8 mouse cellular contexts compared by ENCODE assay signal in the genomic region with DNA sequence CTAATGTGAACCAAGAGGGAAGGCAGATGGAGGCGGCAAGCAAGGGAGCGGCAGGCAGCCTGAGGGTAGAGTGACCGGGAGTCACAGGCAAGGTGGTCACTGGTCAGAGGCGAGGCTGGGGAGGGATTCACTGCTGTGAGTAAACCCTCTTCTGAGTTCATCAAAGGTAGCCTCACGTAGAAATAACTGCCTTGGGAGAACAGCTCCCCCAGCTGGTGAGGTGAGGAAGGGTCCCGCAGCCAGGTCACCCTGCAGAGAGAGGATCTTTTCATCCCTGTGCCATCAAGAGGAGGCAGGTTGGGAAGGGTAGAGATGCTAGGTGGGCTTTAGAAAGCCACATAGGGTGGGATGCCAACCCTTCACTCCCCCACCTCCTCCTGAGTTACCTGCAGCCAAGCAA. TPM values are rescaled to one million over a fixed set of nuclear protein-coding genes. Genes with fewer than 3 reads are reported as not detected.
A peak's percentile ranks its signal among the peaks of the same experiment; 100 is the strongest.
DNase-seq lines count a peak whose midpoint lies in the region; ATAC-seq lines count a peak whose summit lies in the region.

No protein-coding gene starts in this region.

- no peak for DNase-seq in frontal cortex, postnatal 14 days (ENCODE audit: low spot score in 2 of 2)
- DNase-seq in urinary bladder, adult 2 months (ENCODE audit: low spot score): peak; percentile 37
- no peak for DNase-seq in urinary bladder, postnatal 4 days (ENCODE audit: low spot score in 2 of 2)
- peak; percentile 27 for DNase-seq in gastrocnemius, postnatal 25 days
- DNase-seq in layer of hippocampus, adult 9-10 months (ENCODE audit: low spot score): peak; percentile 22
- peak; percentile 32 for DNase-seq in skeletal muscle tissue, adult 2 months (ENCODE audit: low read depth, low spot score)
- no peak for DNase-seq in midbrain, embryonic 14.5 days

- ATAC-seq in frontal cortex, adult (ENCODE audit: low TSS enrichment): peak; percentile 50; the same call in 1 of the 2 replicates
- no peak for ATAC-seq in midbrain, embryonic 14.5 days (ENCODE audit: low FRiP score, low TSS enrichment)

- H3K36me3 ChIP-seq in midbrain, embryonic 14.5 days (ENCODE audit: control insufficient read depth, insufficient read depth, low read length): no peaks in the 10 kb centered on the region

- H3K4me1 ChIP-seq in midbrain, embryonic 14.5 days (ENCODE audit: control insufficient read depth, insufficient read depth, low read length): no peaks in the 10 kb centered on the region; the same call in 1 of the 2 replicates

- no peak overlapping the region for H3K27ac ChIP-seq in midbrain, embryonic 14.5 days (replicated peaks; ENCODE audit: low read depth, low read length)

- 33% methylated on average over 6 of the region's 6 CpGs for WGBS in midbrain, embryonic 14.5 days

- no peak overlapping the region for H3K4me3 ChIP-seq in midbrain, embryonic 14.5 days (replicated peaks; ENCODE audit: low read depth, low read length)

- H3K9ac ChIP-seq in midbrain, embryonic 14.5 days (replicated peaks; ENCODE audit: low read length): no peak overlapping the region

- no peak overlapping the region for H3K4me2 ChIP-seq in midbrain, embryonic 14.5 days (ENCODE audit: low read length)

- no peaks in the 10 kb centered on the region for H3K27me3 ChIP-seq in midbrain, embryonic 14.5 days (ENCODE audit: control insufficient read depth, insufficient read depth, low read length)

- H3K9me3 ChIP-seq in midbrain, embryonic 14.5 days (ENCODE audit: control insufficient read depth, low read length): no peaks in the 10 kb centered on the region

RNA-seq across cellular contexts. Expression of a gene that starts 4.7 kb away (rescaled TPM):
- 0.04 and 0.08 TPM in 2 replicates for polyA plus RNA-seq in urinary bladder, adult 2 months (2012; rRNA removed)
- total RNA-seq in gastrocnemius, postnatal 25 days (2021): not detected
- not detected in 2 replicates for polyA plus RNA-seq in midbrain, embryonic 14.5 days (2014; fragmentation: Nextera tagmentation; extraction: Ambion mirVana)

RNA-seq across cellular contexts. Expression of a gene that starts 50.3 kb away (rescaled TPM):
- polyA plus RNA-seq in urinary bladder, adult 2 months (2012; rRNA removed): 0.08 and 0.12 TPM in 2 replicates
- total RNA-seq in gastrocnemius, postnatal 25 days (2021): under 1 TPM; 0.13 to 0.18 TPM
- 45.7 and 56.4 TPM in 2 replicates for polyA plus RNA-seq in midbrain, embryonic 14.5 days (2014; fragmentation: Nextera tagmentation; extraction: Ambion mirVana)

Comparison
In these comparisons a context has a peak if more than half of its experiments do, and no peak if none do; other contexts are left out.
1. DNase-seq: peak in urinary bladder, adult 2 months (single experiment), gastrocnemius, postnatal 25 days (single experiment), layer of hippocampus, adult 9-10 months (single experiment) and skeletal muscle tissue, adult 2 months (single experiment); none in frontal cortex, postnatal 14 days (0 of 2), urinary bladder, postnatal 4 days (0 of 2) and midbrain, embryonic 14.5 days (single experiment).
2. RNA of a gene that starts 50.3 kb away (polyA plus RNA-seq): 45.7 to 56.4 TPM in midbrain, embryonic 14.5 days; 0.08 to 0.12 TPM in urinary bladder, adult 2 months; every median in the first group is over 10 times any median in the second.